ENCODE assay signal across 1 mouse cellular context in genomic region chr12:3235124-3235631, GRCm38 (mm10).
TF ChIP-seq lines count a peak whose summit lies in the region.

No protein-coding gene starts in this region.

TF ChIP-seq in CH12.LX, 34 proteins besides CTCF, POLR2A, EP300 and RAD21 (continued from another document):
- no peak for TF ChIP-seq NRF1 (IDR thresholded peaks at IDR 0.05; ENCODE audit: low read depth, low read length)
